Mouse (Mus musculus) embryonic facial prominence, embryonic 14.5 days (tissue): ENCODE measurements around the gene Kat14. TPM values are rescaled to one million over a fixed set of nuclear protein-coding genes. Genes with fewer than 3 reads are reported as not detected.

Experiments
- ATAC-seq: fragments of 200-750 bp; cut with Nextera tagmentation; 2 replicates; pipeline ENCODE4 v1.8.0; 2017; ENCODE audit warnings: low read depth, moderate number of reproducible peaks, moderate TSS enrichment
- DNase-seq: peaks from one replicate; pipeline ENCODE4 v3.0.0-alpha.2; 2015; ENCODE audit warnings: low spot score
- H3K27ac ChIP-seq: fragments of 300-500 bp; sonication (generic); replicated peaks from 2 replicates; pipeline ENCODE4 v1.5.1; 2014; ENCODE audit warnings: low read depth, mild to moderate bottlenecking, low read length, moderate library complexity
- H3K27me3 ChIP-seq: fragments of 300-500 bp; sonication (generic); replicated peaks from 2 replicates; pipeline ENCODE4 v1.6.1; 2014; ENCODE audit warnings: low read length; ENCODE audit not compliant: control insufficient read depth, insufficient read depth
- H3K36me3 ChIP-seq: fragments of 300-500 bp; sonication (generic); 2 replicates; pipeline ENCODE4 v1.6.1; 2014; ENCODE audit warnings: low read length, mixed read lengths; ENCODE audit not compliant: control insufficient read depth, insufficient read depth
- H3K4me1 ChIP-seq: fragments of 300-500 bp; sonication (generic); 2 replicates; pipeline ENCODE4 v1.6.1; 2014; ENCODE audit warnings: antibody characterized with exemption, low read length; ENCODE audit not compliant: control insufficient read depth, insufficient read depth
- H3K4me2 ChIP-seq: fragments of 300-500 bp; sonication (generic); 2 replicates; pipeline ENCODE4 v1.6.1; 2014; ENCODE audit warnings: low read depth, mild to moderate bottlenecking, low read length, moderate library complexity, mixed read lengths
- H3K4me3 ChIP-seq: fragments of 300-500 bp; sonication (generic); 2 replicates; pipeline ENCODE4 v1.5.1; 2014; ENCODE audit warnings: low read depth, mild to moderate bottlenecking, low read length
- H3K9ac ChIP-seq: fragments of 300-500 bp; sonication (generic); 2 replicates; pipeline ENCODE4 v1.6.1; 2014; ENCODE audit warnings: low read depth, mild to moderate bottlenecking, low read length, moderate library complexity, mixed read lengths
- H3K9me3 ChIP-seq: fragments of 300-500 bp; sonication (generic); 2 replicates; pipeline ENCODE4 v1.6.1; 2016; ENCODE audit warnings: low read length; ENCODE audit not compliant: control insufficient read depth
- WGBS: fragments of 180-500 bp; shearing (Covaris S2); extraction: QIAGEN DNeasy Blood & Tissue Kit; methylation state at CpG from one replicate; pipeline ENCODE4 v1.1.7; 2014; 5-methylcytosine and 5-hydroxymethylcytosine counted together
- polyA plus RNA-seq: library from polyadenylated mRNA; unstranded; fragments of >200 nt; fragmentation: Nextera tagmentation; extraction: Ambion mirVana; gene quantifications from 2 replicates; pipeline ENCODE4 v1.2.1, GENCODE M21; 2014

Gene Kat14
- polyA plus RNA-seq, 1 experiment from 2014 or later = 35.0 TPM

DNA sequence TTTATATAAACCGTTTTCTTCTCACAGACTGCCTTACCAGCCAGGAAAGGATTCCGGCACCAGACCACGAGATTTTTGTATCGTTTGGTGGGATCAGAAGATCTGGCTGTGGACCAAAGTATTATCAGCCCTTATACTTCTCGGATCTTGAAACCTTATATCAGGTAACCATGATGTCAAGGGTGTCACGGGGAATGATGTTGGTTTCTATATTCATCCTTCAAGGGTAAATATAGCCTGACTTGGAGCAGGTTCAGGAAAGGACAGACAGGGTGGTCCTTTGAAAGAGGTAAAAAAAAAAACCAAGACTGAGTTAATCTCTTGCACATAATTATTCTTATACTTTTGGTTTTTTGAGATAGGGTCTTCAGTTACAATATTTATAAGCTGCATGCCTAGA lies 31.9 kb downstream of the Kat14 start:
- no peak overlapping the region for H3K4me2 ChIP-seq
- no peak overlapping the region for H3K4me3 ChIP-seq
- H3K9ac ChIP-seq = no peak overlapping the region
- H3K27me3 ChIP-seq = no peaks in the 10 kb centered on the region
- peaks cover 75% of the 10 kb centered on the region for H3K36me3 ChIP-seq
- DNase-seq (no peak), ATAC-seq (no peak)
- 84% methylated on average over 6 of the region's 6 CpGs for whole genome bisulfite sequencing
- H3K4me1 ChIP-seq = no peaks in the 10 kb centered on the region
- no peaks in the 10 kb centered on the region for H3K9me3 ChIP-seq
- no peak overlapping the region for H3K27ac ChIP-seq

DNA sequence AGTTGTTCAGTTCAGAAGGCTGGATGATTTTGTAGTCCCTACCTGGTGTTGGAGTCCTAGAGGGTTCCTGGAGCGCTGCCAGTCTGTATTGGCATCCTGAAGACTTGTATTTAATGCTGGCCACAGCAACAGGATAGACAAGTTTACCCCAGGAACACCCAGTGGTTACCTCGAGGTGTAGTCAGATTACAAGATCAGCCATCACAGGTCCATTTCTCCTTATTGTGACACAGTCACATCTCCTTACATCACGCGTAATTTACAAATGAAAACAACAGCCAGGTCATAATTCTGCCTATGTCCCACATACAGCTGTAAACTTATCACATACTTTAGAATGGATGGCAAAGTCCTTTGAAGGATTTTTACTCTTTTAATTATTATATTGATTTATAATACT lies 40.3 kb downstream of the Kat14 start:
- H3K9ac ChIP-seq = no peak overlapping the region
- DNase-seq = no peak
- H3K4me3 ChIP-seq = no peak overlapping the region
- H3K9me3 ChIP-seq = no peaks in the 10 kb centered on the region
- H3K27ac ChIP-seq = no peak overlapping the region
- no peak for ATAC-seq
- WGBS = 91% methylated on average over 4 of the region's 4 CpGs
- no peak overlapping the region for H3K4me2 ChIP-seq
- no peaks in the 10 kb centered on the region for H3K4me1 ChIP-seq
- H3K36me3 ChIP-seq = peaks cover 53% of the 10 kb centered on the region
- no peaks in the 10 kb centered on the region for H3K27me3 ChIP-seq

DNA sequence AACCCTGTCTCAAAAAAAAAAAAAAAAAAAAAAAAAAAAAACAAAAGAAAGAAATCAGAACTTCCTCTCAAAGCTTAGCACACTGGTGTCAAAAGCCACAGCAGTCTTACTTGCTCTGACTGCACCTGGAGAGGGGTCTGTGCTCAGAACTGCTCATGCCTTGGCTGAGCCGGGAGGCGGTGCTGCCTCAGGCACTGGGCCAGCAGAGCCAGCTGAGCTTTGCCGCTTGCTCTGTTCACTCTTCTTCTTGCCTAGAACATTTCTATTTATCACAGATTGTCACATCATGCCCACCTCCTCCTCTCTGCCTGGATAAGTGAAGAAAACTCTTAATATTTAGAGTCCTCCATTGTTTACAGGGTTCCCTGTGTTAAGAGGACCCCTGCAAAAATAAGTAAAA lies 41.8 kb downstream of the Kat14 start:
- H3K27me3 ChIP-seq = no peaks in the 10 kb centered on the region
- H3K9ac ChIP-seq = no peak overlapping the region
- no peak overlapping the region for H3K27ac ChIP-seq
- WGBS = 75% methylated on average over 3 of the region's 3 CpGs
- no peak overlapping the region for H3K4me2 ChIP-seq
- no peaks in the 10 kb centered on the region for H3K9me3 ChIP-seq
- ATAC-seq (no peak), DNase-seq (no peak)
- no peak overlapping the region for H3K4me3 ChIP-seq
- no peaks in the 10 kb centered on the region for H3K4me1 ChIP-seq
- H3K36me3 ChIP-seq = peaks cover 39% of the 10 kb centered on the region

DNA sequence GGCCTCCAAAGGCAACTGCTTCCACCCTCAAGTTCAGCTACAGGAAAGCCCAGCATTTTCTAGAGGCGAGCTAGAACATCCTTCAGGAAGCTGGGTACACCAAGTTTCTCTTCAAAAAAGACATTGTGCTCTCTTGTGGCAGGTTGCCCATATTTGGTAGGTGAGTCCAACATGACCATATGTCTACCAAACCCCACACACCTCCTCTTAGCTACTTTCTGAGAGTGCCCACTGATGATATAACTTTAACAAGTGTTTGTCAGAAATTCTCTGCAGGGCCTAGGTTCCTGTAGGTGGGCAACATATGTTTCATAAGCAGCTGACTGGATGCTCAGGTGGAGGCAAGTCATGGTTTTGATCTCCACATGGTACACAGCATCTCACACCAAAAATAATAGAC lies 45.9 kb downstream of the Kat14 start:
- ATAC-seq = no peak
- WGBS = 86% methylated on average over 1 of the region's 1 CpGs

DNA sequence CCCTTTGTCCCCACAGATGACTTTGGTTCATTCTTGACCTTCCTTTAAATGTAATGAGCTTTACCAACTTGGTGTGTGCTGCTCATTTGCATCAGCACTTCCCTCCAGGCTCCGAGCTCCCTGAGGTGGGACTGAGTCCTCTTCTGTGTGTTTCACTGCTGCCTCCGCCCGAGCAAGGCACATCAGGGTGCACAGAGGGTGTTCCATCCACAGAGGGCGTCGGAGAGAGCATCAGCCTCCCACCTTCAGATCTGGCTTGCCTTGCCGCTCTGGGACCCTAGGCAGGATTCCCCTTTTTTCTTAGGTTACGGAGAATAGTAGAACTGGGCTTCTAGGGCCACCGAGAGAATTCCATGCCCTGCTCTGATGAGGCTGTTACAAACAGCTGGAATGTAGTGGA lies 48.1 kb downstream of the Kat14 start:
- no peak for DNase-seq
- H3K9ac ChIP-seq = no peak overlapping the region
- 34% methylated on average over 8 of the region's 8 CpGs for WGBS
- no peaks in the 10 kb centered on the region for H3K27me3 ChIP-seq
- H3K4me2 ChIP-seq = no peak overlapping the region
- H3K27ac ChIP-seq = no peak overlapping the region
- no peak overlapping the region for H3K4me3 ChIP-seq
- 0 out of 2 replicates have a peak, but pooled peaks cover 3% of the 10 kb centered on the region for H3K36me3 ChIP-seq
- H3K9me3 ChIP-seq = no peaks in the 10 kb centered on the region
- no peaks in the 10 kb centered on the region for H3K4me1 ChIP-seq
- no peak for ATAC-seq

More for the DNA sequence above, 45.9 kb downstream of the Kat14 start:
- Histone ChIP-seq H3K36me3 (0 out of 2 replicates have a peak, but pooled peaks cover 3% of the 10 kb centered on the region), H3K9ac (no peak overlapping the region), H3K4me2 (no peak overlapping the region), H3K9me3 (no peaks in the 10 kb centered on the region), H3K27me3 (no peaks in the 10 kb centered on the region), H3K4me1 (no peaks in the 10 kb centered on the region), H3K27ac (no peak overlapping the region), H3K4me3 (no peak overlapping the region)
- no peak for DNase-seq

GRCm38 (mm10) chr2:144418062-144418461 lies 49.3 kb downstream of the Kat14 start:
- ATAC-seq = no peak
- no peaks in the 10 kb centered on the region for H3K27me3 ChIP-seq
- no peak overlapping the region for H3K9ac ChIP-seq
- no peak overlapping the region for H3K27ac ChIP-seq
- H3K36me3 ChIP-seq = 0 out of 2 replicates have a peak, but pooled peaks cover under 1% of the 10 kb centered on the region
- H3K9me3 ChIP-seq = no peaks in the 10 kb centered on the region
- 21% methylated on average over 2 of the region's 2 CpGs for WGBS
- no peak for DNase-seq
- no peak overlapping the region for H3K4me2 ChIP-seq
- no peak overlapping the region for H3K4me3 ChIP-seq
- H3K4me1 ChIP-seq = no peaks in the 10 kb centered on the region

GRCm38 (mm10) chr2:144422094-144422675 lies 53.4 kb downstream of the Kat14 start:
- Histone ChIP-seq H3K27ac (no peak overlapping the region), H3K9ac (no peak overlapping the region), H3K27me3 (no peaks in the 10 kb centered on the region), H3K4me2 (no peak overlapping the region), H3K4me1 (no peaks in the 10 kb centered on the region), H3K36me3 (no peaks in the 10 kb centered on the region), H3K9me3 (no peaks in the 10 kb centered on the region), H3K4me3 (no peak overlapping the region)
- DNase-seq (peak; percentile 68), ATAC-seq (no peak)
- WGBS = 75% methylated on average over 10 of the region's 10 CpGs

DNA sequence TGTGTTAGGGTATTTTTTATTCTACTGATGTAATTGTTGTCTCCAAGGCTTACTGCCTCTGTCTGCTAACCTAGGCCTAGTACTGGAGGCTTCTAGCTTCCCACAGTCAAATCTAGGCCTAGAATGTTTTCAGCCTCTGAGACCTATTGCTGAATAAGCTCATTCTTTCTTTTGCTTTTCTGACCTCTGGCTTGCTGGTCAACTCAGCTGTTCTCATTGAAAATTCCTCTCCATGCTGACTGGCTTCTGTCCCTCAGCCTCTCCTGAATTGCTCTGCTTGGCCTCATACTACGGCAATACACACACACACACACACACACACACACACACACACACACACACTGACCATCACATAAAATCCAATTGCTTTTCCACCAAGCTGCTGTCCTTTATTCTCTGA lies 57.0 kb downstream of the Kat14 start:
- H3K4me3 ChIP-seq = no peak overlapping the region
- no peak overlapping the region for H3K9ac ChIP-seq
- H3K27ac ChIP-seq = no peak overlapping the region
- WGBS = 57% methylated on average over 1 of the region's 1 CpGs
- H3K27me3 ChIP-seq = no peaks in the 10 kb centered on the region
- no peaks in the 10 kb centered on the region for H3K9me3 ChIP-seq
- no peaks in the 10 kb centered on the region for H3K36me3 ChIP-seq
- no peak for ATAC-seq
- H3K4me2 ChIP-seq = no peak overlapping the region
- DNase-seq = no peak
- H3K4me1 ChIP-seq = no peaks in the 10 kb centered on the region

DNA sequence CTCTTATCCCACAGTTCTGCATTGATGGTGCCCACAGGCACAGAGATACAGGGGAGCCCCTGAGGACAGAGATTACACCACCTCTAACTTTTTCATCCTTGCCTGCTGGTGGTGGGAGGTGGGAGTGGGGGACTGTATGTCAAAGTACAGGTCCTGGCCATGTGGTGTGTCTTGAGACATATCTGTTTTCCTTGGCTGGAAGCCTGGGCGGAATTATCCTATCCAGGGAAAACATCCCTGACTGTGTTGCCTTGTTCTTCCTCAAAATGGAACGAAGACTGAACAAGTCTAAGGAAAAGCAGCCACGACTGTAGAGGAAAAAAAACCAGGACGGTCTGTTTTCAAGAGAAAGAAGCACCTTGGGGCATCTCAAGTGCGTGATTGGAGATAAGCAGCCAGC lies 59.1 kb downstream of the Kat14 start:
- ATAC-seq (no peak), DNase-seq (peak; percentile 36)
- 64% methylated on average over 5 of the region's 5 CpGs for WGBS
- no peak overlapping the region for H3K9ac ChIP-seq
- no peaks in the 10 kb centered on the region; the same call in 1 of the 2 replicates for H3K4me1 ChIP-seq
- H3K36me3 ChIP-seq = no peaks in the 10 kb centered on the region
- no peaks in the 10 kb centered on the region for H3K27me3 ChIP-seq
- H3K27ac ChIP-seq = no peak overlapping the region
- H3K4me3 ChIP-seq = no peak overlapping the region
- no peak overlapping the region for H3K4me2 ChIP-seq
- H3K9me3 ChIP-seq = no peaks in the 10 kb centered on the region
